Mouse (Mus musculus): ENCODE results near the gene Akr1c12.

GRCm38 (mm10) chr13:4233536-4234172 lies 45.6 kb downstream of the Akr1c12 start:
- TF ChIP-seq CTCF (conservative IDR thresholded peaks at IDR 0.05; ENCODE audit: low read length) (no peak), NANOG (IDR thresholded peaks at IDR 0.05; ENCODE audit: borderline replicate concordance, low read length) (no peak), POU5F1 (IDR thresholded peaks at IDR 0.05; ENCODE audit: borderline replicate concordance, low read length) (no peak)

Measured in E14TG2a.4 (cell line).